Mouse (Mus musculus): ENCODE measurements at regions not wholly inside any gene's neighbourhood (a gene's known extent, or its start where the extent isn't known, plus 50 kb on each side); places are given as distances from the start of the nearest gene placed in this dataset.

- no peak for DNase-seq
Measured at GRCm38 (mm10) chr9:100404426-100404825, 82.2 kb downstream of the Il20rb start.

- peak; percentile 47 to 63 for DNase-seq
Measured at GRCm38 (mm10) chr9:100400366-100400765, 86.2 kb downstream of the Il20rb start.

- DNase-seq = no peak
Measured at GRCm38 (mm10) chr9:100396340-100396910, 90.2 kb downstream of the Il20rb start.

GRCm38 (mm10) chr9:100395711-100396110, 90.9 kb downstream of the Il20rb start:
- DNase-seq = peak; percentile 65 to 92

- DNase-seq = no peak
Measured at GRCm38 (mm10) chr9:100394632-100395031, 92.0 kb downstream of the Il20rb start.

- DNase-seq = no peak
Measured at GRCm38 (mm10) chr9:100394166-100394565, 92.4 kb downstream of the Il20rb start.

GRCm38 (mm10) chr9:100392262-100392661, 94.3 kb downstream of the Il20rb start:
- no peak for DNase-seq

- no peak for DNase-seq
Measured at GRCm38 (mm10) chr9:100391566-100392213, 94.9 kb downstream of the Il20rb start.

GRCm38 (mm10) chr9:100388393-100388792, 98.2 kb downstream of the Il20rb start:
- DNase-seq = no peak

GRCm38 (mm10) chr9:100387171-100387685, 99.4 kb downstream of the Il20rb start:
- no peak for DNase-seq

- DNase-seq = peak; percentile 61 to 93
Measured at GRCm38 (mm10) chr9:100382492-100382891, 104.1 kb downstream of the Il20rb start.

GRCm38 (mm10) chr9:100369921-100370320, 116.7 kb downstream of the Il20rb start:
- no peak for DNase-seq

GRCm38 (mm10) chr9:100366816-100367215, 119.8 kb downstream of the Il20rb start:
- DNase-seq = no peak

- peak; percentile 26 to 68 for DNase-seq
Measured at GRCm38 (mm10) chr9:100359934-100360716, 126.5 kb downstream of the Il20rb start.

GRCm38 (mm10) chr9:100357553-100357952, 129.0 kb downstream of the Il20rb start:
- DNase-seq = no peak

GRCm38 (mm10) chr9:100340796-100341195, 145.8 kb downstream of the Il20rb start:
- no peak for DNase-seq

GRCm38 (mm10) chr9:100307765-100308164, 178.8 kb downstream of the Il20rb start:
- DNase-seq = no peak

GRCm38 (mm10) chr9:100307364-100307763, 179.2 kb downstream of the Il20rb start:
- no peak for DNase-seq

- DNase-seq = no peak
Measured at GRCm38 (mm10) chr9:100303762-100304161, 182.8 kb downstream of the Il20rb start.

GRCm38 (mm10) chr9:100301613-100302012, 185.0 kb downstream of the Il20rb start:
- DNase-seq = peak in 1 of 2 experiments; percentile 49

- DNase-seq = no peak
Measured at GRCm38 (mm10) chr9:100277361-100277760, 209.2 kb downstream of the Il20rb start.

- DNase-seq = no peak
Measured at GRCm38 (mm10) chr9:100266528-100267387, 219.8 kb downstream of the Il20rb start.

- DNase-seq = no peak
Measured at GRCm38 (mm10) chr9:100252409-100252808, 234.2 kb downstream of the Il20rb start.

All from kidney, postnatal 36 days (tissue).